Mouse (Mus musculus): ENCODE data around the gene Rps6kb1.

DNA sequence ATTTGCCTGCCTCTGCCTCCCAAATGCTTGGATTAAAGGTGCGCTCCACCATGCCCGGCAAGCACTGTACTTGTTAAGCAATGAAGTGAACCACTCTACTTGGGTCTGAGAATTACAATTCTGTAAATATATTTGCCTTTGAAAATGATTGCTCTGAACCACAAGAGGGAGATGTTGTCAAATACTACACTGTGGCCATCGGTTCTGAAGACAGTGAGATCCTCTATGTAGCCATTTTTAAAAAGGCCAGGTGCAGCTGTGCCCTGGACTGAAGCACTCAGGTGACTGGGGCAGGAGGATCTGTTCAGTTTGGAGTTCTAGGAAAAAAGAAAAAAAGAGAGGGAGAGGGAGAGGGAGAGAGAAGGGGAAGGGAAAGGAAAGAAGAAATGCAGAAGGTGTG, 23.8 kb upstream of the Rps6kb1 start:
- TF ChIP-seq CTCF (IDR thresholded peaks at IDR 0.05; ENCODE audit: control insufficient read depth, insufficient read depth, low read length): peak; percentile 37
- no peak for TF ChIP-seq POLR2A (IDR thresholded peaks at IDR 0.05; ENCODE audit: borderline replicate concordance, control insufficient read depth, low read depth, low read length)
